Mouse (Mus musculus) natural killer cell, adult 2 months (primary cell): ENCODE measurements around the gene 6430571L13Rik.

ENCODE experiments used
- DNase-seq, 2 experiments: peaks; one replicate each; pipeline ENCODE4 v3.0.0; 2022; ENCODE audit warnings: low spot score in 2 of 2

Gene 6430571L13Rik

GRCm38 (mm10) chr9:107307099-107307872, 33.1 kb upstream of the 6430571L13Rik start:
- no peak for DNase-seq

DNA sequence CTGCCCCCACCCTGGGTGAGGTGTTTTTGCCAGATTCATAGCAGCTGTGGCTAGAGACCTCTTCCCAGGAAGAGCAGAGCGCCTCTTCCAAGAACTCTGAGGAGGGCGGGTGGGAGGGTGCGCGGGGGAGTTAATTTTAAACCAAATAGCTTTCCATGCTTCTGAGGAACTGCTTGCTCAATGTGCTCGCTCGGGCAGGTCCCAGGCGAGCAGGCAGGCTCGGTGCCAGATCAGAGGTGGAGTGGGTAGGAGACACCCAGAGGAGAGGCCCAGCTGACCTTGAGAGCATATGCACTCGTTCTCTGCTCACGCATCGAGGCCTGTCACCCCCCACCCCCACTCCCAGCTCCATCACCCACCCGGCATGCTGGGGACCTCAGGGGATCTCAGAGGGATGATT, 32.5 kb upstream of the 6430571L13Rik start:
- no peak for DNase-seq

DNA sequence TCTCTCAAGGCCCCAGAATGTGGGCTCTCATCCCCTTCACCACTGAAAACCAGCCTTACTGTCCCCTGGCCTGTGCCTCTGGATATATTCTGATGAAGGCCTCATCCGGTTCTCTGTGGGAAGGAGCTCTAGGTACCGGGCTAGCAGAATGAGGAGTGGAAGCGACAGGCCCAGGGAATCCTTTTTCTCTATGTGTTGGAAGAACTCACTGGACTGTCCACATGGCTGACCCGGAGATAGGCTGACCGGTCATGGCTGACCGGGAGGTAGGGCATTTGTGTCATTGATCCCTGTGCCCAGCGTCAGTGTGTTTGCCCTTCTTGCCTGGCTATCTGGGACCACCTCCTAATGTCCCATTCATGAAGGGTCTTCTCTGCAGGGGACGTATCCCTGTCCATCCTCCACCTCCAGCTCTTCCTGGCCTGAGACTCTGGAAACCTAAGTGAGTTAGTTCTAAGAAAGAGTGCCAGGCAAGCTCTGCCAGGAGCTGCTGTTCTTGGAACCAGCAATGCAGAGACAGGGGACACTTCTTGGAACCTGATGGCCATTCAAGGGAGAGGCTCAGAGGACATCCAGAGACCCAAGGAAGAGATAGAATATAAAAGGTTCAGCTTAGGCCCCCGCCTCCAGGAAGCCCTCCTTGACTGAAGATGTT, 31.9 kb upstream of the 6430571L13Rik start:
- DNase-seq = no peak

- DNase-seq = peak; percentile 32 to 51
Measured at GRCm38 (mm10) chr9:107309171-107309570, 31.2 kb upstream of the 6430571L13Rik start.

DNA sequence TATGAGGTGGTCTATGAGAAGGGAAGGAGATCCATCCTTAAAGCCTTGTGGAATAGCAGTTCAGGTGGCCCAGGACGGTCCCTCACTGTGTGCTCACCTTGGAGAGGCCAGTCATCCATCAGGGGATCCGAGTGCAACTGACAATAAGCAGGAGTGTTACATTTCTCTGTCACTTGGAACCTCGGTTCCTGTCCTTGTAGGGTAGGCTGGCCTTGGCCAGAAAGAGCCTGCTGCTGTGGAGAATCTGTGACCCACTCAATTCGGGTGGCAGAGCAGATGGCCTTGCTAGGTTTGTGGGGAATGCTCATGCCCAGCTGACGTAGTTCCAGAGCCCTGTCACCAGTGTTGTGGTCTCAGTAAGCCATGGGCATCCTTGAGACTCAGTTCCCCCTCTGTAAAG, 30.8 kb upstream of the 6430571L13Rik start:
- DNase-seq = no peak

DNA sequence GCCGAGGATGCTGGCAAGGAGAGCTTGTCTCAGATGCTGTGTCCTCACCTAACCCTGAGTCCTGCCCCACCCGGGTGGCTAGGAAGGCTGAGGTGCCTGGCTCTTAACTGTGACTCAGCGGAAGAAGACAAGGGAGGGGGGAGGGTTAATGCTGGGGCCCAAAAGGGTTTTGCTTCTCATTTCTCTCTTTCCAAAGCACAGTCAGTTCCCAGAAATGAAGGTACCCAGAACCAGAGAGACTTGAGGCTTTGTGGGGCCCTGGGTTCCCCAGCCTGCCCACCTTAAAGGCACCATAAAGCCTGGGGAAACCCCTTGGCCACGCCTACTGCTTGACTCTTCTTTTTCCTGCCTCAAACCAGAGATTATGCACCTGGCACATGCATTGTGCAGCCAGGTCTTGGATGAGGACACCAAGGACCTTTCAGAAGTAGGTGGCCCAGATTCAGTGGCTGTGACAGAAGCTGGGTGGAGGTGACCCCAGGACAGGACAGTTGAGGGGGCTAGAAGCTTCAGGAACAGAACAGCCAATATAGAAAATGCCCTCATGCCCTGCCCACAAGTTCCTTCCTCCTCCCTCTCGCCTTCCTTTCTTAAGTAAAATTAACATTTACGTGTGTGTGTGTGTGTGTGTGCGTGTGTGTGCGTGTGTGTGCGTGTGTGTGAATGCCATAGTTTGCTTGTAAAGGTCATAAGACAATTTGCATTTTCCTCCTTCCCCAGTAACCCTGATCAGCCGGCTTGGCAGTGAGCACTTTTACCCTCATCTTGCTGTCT, 27.4 kb upstream of the 6430571L13Rik start:
- peak; percentile 61 to 63 for DNase-seq

DNA sequence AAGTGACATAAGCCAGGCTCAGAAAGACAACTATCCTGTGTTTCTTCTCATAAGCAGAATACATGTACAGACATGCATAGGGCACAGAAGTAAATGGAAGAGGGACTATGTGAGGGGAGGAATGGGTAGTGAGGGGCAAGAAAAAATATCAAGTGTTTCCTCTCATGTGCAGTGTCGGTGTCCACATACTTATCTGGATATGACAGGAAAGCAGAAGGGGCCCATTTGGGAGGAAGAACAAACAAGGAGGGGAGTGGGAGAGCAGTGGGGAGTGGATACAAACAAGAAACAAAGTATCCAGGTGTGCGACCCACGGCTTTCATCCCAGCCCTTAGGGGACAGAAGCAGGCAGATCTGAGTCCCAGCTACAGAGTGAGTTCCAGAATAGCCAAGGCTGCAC, 26.5 kb upstream of the 6430571L13Rik start:
- DNase-seq = no peak

DNA sequence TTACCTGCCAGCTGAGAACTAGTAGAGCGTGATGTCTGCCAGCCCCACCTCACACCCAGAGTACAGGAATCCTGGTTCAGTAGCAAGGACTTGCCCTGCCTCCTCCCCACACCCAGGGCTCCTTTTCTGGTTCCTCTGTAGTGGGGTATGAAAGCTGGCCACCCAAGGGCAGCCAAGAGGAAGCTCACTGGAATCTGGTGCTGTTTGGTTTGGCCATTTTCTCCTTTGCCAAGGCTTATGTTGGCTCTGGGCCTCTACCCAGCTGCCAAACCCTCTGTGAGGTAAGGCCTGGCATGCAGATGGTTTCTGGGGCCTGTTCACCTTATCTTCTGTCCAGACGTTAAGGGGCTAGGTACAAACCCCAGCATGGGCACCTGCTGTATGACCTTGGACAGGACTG, 24.6 kb upstream of the 6430571L13Rik start:
- no peak for DNase-seq

DNA sequence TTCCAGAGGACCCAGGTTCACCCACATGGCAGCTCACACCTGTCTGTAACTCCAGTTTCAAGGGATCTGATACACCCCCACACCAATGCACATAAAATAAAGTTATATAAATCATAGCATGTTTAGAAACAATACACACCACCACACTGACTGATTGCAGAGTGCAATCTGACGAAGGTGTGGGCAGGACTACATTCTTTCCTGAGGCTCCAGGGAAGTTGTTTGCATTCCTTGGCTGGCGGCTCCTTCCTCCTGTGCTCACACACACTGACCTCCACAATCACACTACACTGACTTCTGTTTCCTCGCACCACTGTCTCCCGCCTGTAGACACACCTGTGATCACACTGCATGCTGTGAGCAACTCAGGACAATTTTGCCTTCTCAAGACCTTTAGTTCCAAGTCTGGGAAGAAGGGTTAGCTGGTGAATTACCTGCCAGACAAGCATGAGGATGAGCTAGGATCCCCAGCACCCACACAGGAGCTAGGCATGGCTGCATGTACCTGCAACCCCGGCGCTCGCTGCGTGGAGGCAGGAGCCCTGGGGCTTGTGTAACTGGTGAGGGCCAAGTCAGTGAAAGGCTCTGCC, 17.8 kb upstream of the 6430571L13Rik start:
- DNase-seq = no peak

DNA sequence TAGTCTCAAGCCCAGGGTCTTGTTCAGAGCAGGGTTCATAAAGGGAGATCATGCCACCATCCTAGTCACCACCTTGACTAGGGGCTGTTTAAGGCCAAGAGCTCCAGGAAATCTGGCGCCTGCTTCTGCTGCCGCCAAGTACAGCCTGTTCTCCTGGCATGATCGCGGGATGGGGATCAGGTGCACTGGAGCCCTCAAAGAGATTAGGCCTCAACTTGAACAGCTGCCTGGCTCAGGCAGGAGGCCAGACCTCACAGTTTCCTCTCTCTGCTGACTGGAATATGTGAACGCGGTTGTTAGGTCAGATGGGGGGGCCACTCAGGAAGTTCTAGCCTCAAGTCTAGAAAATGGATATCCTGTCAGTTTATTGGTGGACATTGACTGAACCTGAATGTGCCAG, 16.8 kb upstream of the 6430571L13Rik start:
- DNase-seq = peak in 1 of 2 experiments; percentile 33

GRCm38 (mm10) chr9:107324799-107325561, 15.4 kb upstream of the 6430571L13Rik start:
- no peak for DNase-seq

- DNase-seq = no peak
Measured at GRCm38 (mm10) chr9:107325904-107326303, 14.5 kb upstream of the 6430571L13Rik start.

DNA sequence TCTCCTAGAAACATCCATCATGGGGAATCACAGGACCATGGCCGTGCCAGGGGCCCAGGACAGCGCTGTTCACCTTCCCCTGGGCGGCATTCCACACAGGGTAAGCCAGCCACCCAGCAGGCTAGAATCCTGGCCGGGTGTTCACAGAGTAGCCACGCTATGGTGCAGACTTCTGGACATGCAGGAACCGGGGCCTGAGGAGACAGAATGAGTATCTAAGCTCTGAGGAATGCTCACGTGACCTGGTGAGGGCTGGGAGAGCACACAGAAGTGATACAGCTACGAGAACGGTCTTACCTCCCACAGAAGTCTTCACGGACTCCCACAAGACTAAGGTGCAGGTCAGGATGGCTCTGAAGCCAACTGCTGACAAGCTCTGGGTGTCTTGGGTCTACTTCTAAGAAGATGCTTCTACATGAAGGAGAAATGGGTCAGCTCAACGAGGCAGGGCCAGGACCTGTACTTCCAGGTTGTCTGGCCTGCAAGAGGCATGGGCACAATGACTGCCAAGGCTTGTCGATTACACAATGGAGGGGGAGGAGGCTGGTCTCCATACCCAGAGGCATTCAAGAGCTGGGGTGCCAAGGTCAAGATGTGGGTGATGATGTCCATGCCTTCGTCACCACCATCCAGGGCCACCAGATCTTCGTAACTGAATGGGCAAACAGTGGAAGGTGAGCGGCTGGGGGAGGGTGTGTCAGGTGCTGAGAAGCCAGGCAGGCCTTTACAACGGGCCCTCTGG, 12.4 kb upstream of the 6430571L13Rik start:
- no peak for DNase-seq

DNA sequence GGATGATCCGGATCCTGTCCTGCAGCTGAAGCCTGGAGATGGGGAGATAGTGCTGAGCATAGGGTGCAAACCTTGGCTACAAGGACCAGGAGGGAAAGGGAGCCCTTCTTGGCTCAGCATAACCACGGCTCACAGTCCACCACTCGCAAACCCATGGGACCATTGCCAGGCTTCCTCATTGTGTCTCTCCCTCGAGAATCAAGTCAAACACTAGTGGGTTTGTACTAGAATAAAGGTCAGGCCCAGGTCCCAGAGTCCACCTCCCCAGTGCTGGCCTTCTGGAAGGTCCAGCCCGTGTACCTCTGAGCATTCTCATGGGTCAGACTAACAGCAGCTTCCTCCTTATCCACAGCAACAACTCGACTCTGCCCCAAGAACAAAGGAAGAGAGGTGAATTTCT, 9.6 kb upstream of the 6430571L13Rik start:
- no peak for DNase-seq

DNA sequence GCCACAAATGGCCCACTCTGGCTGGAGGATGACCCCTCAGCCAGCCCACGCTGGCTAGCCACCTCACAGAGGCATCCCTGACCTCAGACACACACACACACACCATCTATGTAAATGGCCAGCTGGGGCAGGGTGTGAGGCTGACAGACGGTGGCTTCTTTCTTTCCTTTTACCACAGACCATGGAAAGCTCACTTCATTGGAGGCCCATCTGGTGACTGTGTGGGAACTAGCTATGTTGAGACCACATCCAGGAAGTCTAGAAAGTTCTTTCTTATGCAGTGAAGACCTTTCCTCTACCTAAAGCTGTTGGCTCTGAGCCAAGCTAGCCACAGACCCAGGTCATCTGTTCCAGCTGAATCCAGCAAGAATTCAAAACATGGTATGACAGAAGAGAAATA, 6.7 kb upstream of the 6430571L13Rik start:
- DNase-seq = peak in 1 of 2 experiments; percentile 79

DNA sequence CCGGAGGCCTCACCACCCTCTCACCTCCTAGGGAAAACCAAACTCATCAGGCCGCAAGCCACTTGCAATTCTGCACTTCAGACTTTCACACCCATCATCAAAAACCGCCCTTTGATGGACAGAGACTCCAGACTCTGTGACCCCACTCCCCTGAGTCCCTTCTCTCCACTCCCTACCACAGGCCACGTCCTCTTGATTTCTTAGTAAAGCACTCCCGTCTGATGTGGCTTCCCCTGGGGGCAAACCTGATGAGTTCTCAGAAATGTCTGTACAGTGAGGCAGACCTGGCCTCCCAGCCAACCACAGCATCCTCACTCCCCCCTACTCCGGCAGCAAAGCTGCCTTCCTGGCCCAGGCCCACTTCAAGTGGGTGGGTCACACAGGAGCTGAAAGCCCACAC, 6.0 kb upstream of the 6430571L13Rik start:
- DNase-seq = peak; percentile 77 to 87

DNA sequence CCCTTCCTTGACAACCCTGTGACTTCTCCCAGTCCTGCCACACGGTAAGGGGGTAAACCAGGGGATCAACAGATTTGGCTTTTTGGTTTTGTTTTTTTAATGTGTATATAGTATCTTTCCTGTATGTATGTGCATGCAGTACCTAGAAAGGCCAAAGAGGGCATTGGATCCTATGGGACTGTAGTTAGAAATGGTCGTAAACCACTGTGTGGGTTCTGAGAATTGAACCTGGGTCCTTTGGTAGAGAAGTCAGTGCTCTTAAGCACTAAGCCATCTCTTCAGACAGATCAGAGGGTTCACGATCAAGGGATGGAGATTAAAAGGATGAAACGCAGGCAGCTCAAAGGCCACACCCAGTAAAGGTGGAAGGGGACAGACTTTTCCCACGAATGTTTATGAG, 5.4 kb upstream of the 6430571L13Rik start:
- DNase-seq = no peak

- peak; percentile 76 to 82 for DNase-seq
Measured at GRCm38 (mm10) chr9:107335909-107336308, 4.5 kb upstream of the 6430571L13Rik start.

DNA sequence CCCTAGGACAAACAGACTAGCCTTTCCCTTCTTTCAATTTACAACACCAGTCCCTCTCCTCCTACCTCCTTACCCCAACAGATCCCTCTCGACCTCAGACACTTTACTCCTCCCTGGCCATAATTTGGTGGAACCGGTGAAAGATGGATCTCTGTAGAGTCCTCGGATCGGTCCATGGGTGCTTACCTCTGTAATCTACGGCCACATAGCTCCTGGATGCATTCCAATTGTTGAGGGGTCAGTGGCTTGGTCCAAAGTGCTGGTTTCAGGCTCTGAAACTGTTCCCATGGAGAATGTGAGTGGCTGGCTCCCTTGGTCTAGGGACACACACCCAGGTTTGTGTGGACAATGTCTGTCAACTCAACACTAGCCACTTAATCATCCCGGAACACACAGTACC, 4.0 kb upstream of the 6430571L13Rik start:
- DNase-seq = no peak

DNA sequence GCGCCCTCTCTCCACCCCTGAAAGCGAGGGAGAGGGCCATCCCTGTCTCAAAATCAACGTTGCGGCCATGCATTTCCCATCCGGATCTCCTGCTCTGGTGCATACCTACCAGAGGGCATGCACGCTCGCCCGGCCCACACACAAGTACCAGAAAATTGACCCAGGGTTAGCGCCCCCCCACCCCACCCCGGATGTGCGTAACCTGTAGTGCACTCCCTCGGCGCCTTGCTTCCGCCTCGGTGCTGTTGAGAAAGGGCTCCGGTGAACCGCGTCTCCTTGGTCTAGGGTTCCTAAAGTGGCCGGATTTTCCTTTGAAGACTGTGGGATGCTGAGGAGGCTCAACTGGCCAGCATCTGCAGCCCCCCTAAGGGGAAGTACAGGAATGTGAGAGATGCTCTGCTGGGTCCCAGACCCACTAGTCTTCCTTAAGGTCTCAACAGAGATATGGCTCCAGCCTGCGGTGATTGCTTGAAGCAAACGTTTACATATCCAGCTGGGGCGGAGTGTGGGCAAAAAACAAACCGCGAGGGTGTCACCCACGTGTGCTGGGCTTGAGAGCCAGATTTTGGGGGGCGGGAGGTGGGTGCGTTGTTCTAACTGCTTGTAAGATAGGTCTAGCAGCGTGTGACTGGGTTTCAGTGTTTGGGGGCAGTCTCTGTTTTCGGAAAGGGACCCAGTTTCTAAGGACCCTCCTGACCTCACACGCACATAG, 2.1 kb upstream of the 6430571L13Rik start, which contains the start of gene Hemk1:
Hemk1 (minus strand) TSS at position 179 of the 712 bp plus-strand sequence.
- peak; percentile 63 to 75 for DNase-seq
